Mouse (Mus musculus) adrenal gland, postnatal 4 days (tissue): ENCODE results near the gene Frmpd2. TPM values are rescaled to one million over a fixed set of nuclear protein-coding genes. Genes with fewer than 3 reads are reported as not detected.

Experiments
- DNase-seq, 2 experiments: peaks; one replicate each; pipeline ENCODE4 v3.0.0; 2021 to 2022; ENCODE audit warnings: low spot score in 2 of 2, mixed read lengths in 2 of 2
- total RNA-seq, 2 experiments: library from RNA; stranded (reverse); gene quantifications; 2 replicates each; pipeline ENCODE4 v1.2.3; 2021

Frmpd2 gene
- total RNA-seq, 2 experiments from 2014 or later, result 0.08 to 0.25 TPM

DNA sequence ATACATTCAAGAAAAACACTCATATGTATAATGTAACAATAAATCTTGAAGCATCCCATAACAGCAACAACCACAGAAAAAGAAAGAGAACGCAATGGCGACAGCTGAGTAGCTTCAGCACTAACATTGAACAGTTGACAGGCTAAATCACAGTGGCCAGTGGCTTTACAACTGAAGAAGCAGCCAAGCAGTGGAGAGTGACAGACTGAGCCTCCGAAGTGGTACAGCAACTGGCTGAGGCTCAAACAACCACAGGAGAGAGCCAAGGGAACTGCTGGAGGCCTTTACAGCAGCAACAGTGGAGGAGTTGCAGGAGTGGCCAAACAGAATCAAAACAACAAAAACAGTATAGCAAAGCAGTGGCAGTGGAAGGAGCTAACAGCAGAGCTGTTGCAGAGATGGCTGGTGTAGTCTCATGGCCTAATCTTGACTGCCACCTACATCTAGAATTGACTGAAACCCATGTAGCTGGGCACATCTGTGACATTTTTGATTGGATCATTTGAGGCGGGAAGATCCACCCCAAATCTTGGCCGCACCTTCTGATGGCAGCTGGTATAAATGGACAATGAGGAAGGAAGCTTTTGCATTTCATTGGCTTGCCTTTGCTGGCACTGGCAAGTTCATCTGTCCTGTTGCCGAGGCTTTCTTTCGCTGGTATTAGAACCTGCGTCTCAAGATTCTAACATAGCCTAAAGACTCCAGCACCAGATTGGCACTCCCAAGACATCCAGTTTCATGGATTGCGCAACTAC is 127.1 kb downstream of the Frmpd2 start:
- no peak for DNase-seq

DNA sequence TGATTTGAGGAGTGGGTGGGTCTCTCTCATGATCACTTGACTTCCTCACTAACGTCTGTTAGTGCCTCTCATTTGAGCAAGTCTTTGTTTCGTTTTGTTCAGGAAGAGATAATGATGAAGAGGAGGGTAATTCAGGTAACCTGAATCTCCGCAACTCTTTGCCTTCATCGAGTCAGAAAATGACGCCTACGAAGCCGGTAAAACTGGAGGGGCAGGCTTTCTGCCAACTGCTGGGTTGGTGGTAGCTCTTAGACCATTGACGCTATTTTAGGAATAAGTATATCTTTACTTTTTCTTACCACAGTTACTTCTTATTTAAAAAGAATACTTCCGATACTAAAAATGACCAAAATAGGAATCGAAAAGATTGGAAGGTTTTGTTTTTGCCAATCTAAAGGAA is 135.9 kb downstream of the Frmpd2 start:
- no peak for DNase-seq

Other genes with a start within 250 kb of the Frmpd2 start
- gene Mapk8, start 24.5 kb upstream of the Frmpd2 start, total RNA-seq, result 10 to 100 TPM; 39.8 to 40.2 TPM
- not detected for gene Ptpn20, start 117.5 kb downstream of the Frmpd2 start, total RNA-seq